Mouse (Mus musculus) heart, embryonic 10.5 days (tissue): ENCODE measurements around the gene Vamp2. TPM values are rescaled to one million over a fixed set of nuclear protein-coding genes. Genes with fewer than 3 reads are reported as not detected.

Source experiments
- DNase-seq: peaks from one replicate; pipeline ENCODE4 v3.0.0-alpha.2; 2017; ENCODE audit warnings: low spot score
- H3K27ac ChIP-seq: fragments of 300-500 bp; sonication (generic); 2 replicates; pipeline ENCODE4 v1.5.1; 2016; ENCODE audit warnings: mild to moderate bottlenecking
- H3K27me3 ChIP-seq: fragments of 300-500 bp; sonication (generic); 2 replicates; pipeline ENCODE4 v1.6.1; 2016; ENCODE audit warnings: mild to moderate bottlenecking; ENCODE audit not compliant: poor library complexity, insufficient read depth, severe bottlenecking
- H3K36me3 ChIP-seq: fragments of 300-500 bp; sonication (generic); 2 replicates; pipeline ENCODE4 v1.6.1; 2016; ENCODE audit warnings: mild to moderate bottlenecking, moderate library complexity
- H3K4me1 ChIP-seq: fragments of 300-500 bp; sonication (generic); 2 replicates; pipeline ENCODE4 v1.6.1; 2016; ENCODE audit warnings: mild to moderate bottlenecking
- H3K4me3 ChIP-seq: fragments of 300-500 bp; sonication (generic); 2 replicates; pipeline ENCODE4 v1.5.1; 2016; ENCODE audit warnings: mild to moderate bottlenecking, moderate library complexity
- H3K9me3 ChIP-seq: fragments of 300-500 bp; sonication (generic); 2 replicates; pipeline ENCODE4 v1.6.1; 2016; ENCODE audit warnings: mild to moderate bottlenecking, moderate library complexity
- WGBS: fragments of 180-500 bp; shearing (Covaris S2); methylation state at CpG from one replicate; pipeline ENCODE4 v1.1.7; 2016; 5-methylcytosine and 5-hydroxymethylcytosine counted together
- polyA plus RNA-seq: library from polyadenylated mRNA; unstranded; fragments of >200 nt; fragmentation: Nextera tagmentation; extraction: Ambion mirVana; gene quantifications from 2 replicates; pipeline ENCODE4 v1.2.1, GENCODE M21; 2016

Vamp2 gene
- polyA plus RNA-seq, 1 experiment from 2014 or later = 85.8 TPM

DNA sequence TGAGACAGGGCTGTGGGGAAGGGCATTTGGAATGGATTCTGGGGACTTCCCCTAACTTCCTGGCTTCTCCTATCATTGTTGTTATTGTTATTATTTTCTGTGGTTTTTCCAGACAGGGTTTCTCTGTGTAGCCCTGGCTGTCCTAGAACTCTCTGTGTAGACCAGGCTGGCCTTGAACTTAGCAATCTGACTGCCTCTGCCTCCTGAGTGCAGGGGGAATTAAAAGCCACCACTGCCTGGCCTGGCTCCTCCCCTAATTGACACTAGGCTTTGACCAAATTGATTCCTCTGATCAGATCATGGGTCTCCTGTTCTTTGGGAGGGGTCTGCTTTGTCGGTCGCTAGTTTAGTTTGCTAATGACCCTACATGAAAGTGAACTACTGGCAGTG is 38.4 kb downstream of the Vamp2 start:
- DNase-seq = no peak
- Histone ChIP-seq H3K9me3 (no peaks in the 10 kb centered on the region), H3K4me1 (peaks cover 30% of the 10 kb centered on the region), H3K27me3 (peaks cover 13% of the 10 kb centered on the region; the same call in 1 of the 2 replicates), H3K27ac (no peak overlapping the region), H3K4me3 (peak overlapping the region; percentile 67; the same call in 1 of the 2 replicates), H3K36me3 (no peaks in the 10 kb centered on the region)
- WGBS = 38% methylated on average over 2 of the region's 2 CpGs

DNA sequence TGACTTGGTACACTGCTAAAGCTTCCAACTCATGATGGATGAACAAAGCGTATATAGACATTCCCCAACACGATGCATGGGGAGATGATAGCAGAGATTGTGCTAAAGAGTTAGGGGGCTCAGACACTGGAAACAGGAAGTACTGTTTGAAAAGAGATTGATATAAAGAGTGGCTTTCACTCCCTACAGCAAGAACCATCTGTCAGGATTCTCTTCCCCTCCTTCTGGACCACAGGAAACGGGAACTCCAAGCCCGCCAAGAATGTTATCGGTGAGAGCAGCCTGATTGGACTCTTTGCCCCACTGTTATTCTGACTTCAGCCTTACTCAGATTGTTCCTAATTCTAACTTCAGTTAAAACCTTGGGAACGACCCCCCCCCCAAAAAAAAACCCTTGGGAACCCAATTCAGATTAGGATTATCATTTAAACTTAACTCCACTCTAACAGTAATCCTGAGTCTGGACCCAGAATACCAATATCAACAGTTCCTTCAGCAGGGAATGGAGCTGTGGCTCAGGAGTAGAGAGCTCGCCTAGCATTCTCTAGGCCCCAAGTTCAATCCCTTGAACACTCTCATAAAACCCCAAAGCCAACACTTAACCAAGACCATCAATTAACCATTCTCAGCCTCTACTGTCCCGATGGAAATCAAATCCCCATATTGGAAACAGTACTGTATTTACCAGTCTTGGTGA is 40.3 kb downstream of the Vamp2 start:
- no peak for DNase-seq
- 57% methylated on average over 8 of the region's 8 CpGs for whole genome bisulfite sequencing
- Histone ChIP-seq H3K27me3 (peaks cover 29% of the 10 kb centered on the region), H3K4me3 (no peak overlapping the region), H3K27ac (no peak overlapping the region), H3K4me1 (peaks cover 20% of the 10 kb centered on the region), H3K9me3 (no peaks in the 10 kb centered on the region), H3K36me3 (no peaks in the 10 kb centered on the region)

DNA sequence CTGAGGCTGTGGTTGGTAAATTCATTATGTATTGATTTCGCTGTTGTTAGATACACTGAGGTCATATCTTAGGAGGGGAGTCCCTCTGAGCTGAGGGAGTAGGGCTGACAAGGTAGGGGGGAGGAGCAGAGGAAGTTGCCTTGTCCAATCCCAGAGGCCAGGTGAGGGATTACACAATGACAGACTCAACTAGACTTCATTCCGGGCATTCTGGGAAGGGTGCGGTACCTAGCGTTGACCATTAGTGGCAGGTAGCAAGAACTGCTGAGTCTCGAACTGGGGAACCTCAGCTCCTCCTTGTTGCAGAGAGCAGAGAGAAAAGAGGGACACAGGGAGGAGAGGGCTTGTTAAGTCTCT is 45.3 kb downstream of the Vamp2 start:
- Histone ChIP-seq H3K27ac (0 out of 2 replicates have a peak overlapping the region, but pooled peaks have one; percentile 57), H3K9me3 (no peaks in the 10 kb centered on the region), H3K36me3 (no peaks in the 10 kb centered on the region), H3K4me1 (peaks cover 13% of the 10 kb centered on the region), H3K27me3 (peaks cover 32% of the 10 kb centered on the region), H3K4me3 (peak overlapping the region; percentile 64)
- 18% methylated on average over 5 of the region's 5 CpGs for WGBS
- no peak for DNase-seq

DNA sequence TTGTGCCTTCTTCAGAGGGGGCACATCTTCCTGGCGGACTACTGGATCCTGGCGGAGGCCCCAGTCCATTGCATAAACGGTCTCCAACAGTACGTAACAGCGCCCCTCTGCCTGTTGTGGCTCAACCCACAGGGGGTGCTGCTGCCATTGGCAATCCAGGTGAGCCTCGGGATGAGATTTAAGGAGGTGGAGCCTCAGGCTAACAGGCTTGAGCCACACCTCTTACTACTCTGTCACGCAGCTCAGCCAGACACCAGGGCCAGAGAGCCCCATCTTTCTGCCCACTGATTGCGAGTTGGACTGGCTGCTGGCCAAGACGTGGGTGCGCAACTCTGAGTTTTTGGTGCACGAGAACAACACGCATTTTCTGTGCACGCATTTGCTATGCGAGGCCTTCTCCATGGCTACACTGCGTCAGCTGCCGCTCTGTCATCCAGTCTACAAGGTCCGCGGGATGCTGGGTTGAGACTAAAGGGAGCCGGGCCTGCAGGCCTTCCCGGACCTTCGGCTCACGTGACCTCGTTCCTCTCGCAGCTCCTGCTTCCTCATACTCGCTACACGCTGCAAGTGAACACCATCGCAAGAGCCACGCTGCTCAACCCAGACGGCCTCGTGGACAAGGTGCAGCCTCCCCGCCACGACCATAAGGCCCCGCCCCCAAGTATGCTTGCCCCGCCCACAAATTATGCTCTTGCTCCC is 45.8 kb downstream of the Vamp2 start:
- peak overlapping the region; percentile 57; the same call in 1 of the 2 replicates for H3K27ac ChIP-seq
- H3K4me3 ChIP-seq = peak overlapping the region; percentile 64

DNA sequence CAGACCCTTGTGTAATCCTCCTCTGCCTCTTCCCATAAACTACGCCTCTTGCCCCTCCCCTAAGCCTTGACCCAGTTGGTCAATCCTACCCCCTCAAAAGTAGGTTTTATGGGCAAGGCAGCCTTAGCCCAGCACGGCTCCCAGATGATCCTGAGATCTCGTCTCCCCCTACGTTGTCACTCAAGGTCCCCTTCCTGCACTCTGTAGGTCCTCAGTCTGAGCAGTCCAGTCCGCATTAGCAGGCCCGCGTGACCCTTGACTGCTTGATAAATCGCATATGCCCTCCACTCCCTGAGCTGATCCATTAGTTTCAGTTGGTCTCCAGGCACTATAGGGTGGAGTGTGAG is 46.3 kb downstream of the Vamp2 start:
- H3K9me3 ChIP-seq = no peaks in the 10 kb centered on the region
- H3K4me1 ChIP-seq = peaks cover 13% of the 10 kb centered on the region
- WGBS = 35% methylated on average over 8 of the region's 8 CpGs
- peak overlapping the region; percentile 64 for H3K4me3 ChIP-seq
- peak overlapping the region; percentile 57; the same call in 1 of the 2 replicates for H3K27ac ChIP-seq
- no peak for DNase-seq
- no peaks in the 10 kb centered on the region for H3K36me3 ChIP-seq
- peaks cover 32% of the 10 kb centered on the region for H3K27me3 ChIP-seq

More for the DNA sequence above, 45.8 kb downstream of the Vamp2 start:
- Histone ChIP-seq H3K27me3 (peaks cover 32% of the 10 kb centered on the region), H3K4me1 (peaks cover 13% of the 10 kb centered on the region), H3K36me3 (no peaks in the 10 kb centered on the region), H3K9me3 (no peaks in the 10 kb centered on the region)
- no peak for DNase-seq
- WGBS = 2% methylated on average over 34 of the region's 34 CpGs

DNA sequence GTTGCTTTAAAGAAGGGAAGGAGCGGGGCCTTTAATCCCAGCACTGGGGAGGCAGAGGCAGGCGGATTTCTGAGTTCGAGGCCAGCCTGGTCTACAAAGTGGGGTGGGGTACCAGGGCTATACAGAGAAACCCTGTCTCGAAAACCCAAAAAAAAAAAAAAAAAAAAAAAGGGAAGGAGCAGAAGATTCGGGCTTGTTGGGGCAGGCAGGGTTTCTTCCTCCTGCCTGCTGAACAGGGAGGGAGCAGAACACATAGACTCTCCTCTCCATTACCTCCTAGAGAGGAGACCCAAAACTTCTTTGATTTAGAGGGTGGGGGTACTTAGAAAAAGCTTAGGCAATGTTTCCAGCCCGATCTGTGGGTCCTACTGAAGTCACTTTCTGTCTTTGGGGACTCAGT is 47.1 kb downstream of the Vamp2 start:
- no peak overlapping the region for H3K4me3 ChIP-seq
- no peaks in the 10 kb centered on the region for H3K36me3 ChIP-seq
- no peak for DNase-seq
- peaks cover 32% of the 10 kb centered on the region for H3K27me3 ChIP-seq
- no peak overlapping the region for H3K27ac ChIP-seq
- no peaks in the 10 kb centered on the region for H3K9me3 ChIP-seq
- WGBS = 83% methylated on average over 6 of the region's 6 CpGs
- H3K4me1 ChIP-seq = peaks cover 13% of the 10 kb centered on the region

Other genes starting within 250 kb of the Vamp2 start
- gene Ndel1, start 216.6 kb upstream of the Vamp2 start, polyA plus RNA-seq = 68.7 and 69.2 TPM in 2 replicates
- 0.09 and 0.11 TPM in 2 replicates for gene Rnf222, start 199.9 kb upstream of the Vamp2 start, polyA plus RNA-seq
- gene Rpl26, start 186.9 kb upstream of the Vamp2 start, polyA plus RNA-seq = 711 and 869 TPM in 2 replicates
- not detected in 2 replicates for gene Odf4, start 161.4 kb upstream of the Vamp2 start, polyA plus RNA-seq
- 10.5 and 13.4 TPM in 2 replicates for gene Arhgef15, start 131.0 kb upstream of the Vamp2 start, polyA plus RNA-seq
- gene Slc25a35, start 120.4 kb upstream of the Vamp2 start, polyA plus RNA-seq = 1.2 and 1.5 TPM in 2 replicates
- gene Rangrf, start 113.3 kb upstream of the Vamp2 start, polyA plus RNA-seq = 79.6 and 82.1 TPM in 2 replicates
- gene Pfas, start 80.0 kb upstream of the Vamp2 start, polyA plus RNA-seq = 30.9 and 35.6 TPM in 2 replicates
- 69.0 and 76.7 TPM in 2 replicates for gene Ctc1, start 72.6 kb upstream of the Vamp2 start, polyA plus RNA-seq
- 110 and 147 TPM in 2 replicates for gene Aurkb, start 42.8 kb upstream of the Vamp2 start, polyA plus RNA-seq
- gene Borcs6, start 28.8 kb upstream of the Vamp2 start, polyA plus RNA-seq = 8.2 and 9.0 TPM in 2 replicates
- gene Tmem107, start 17.7 kb upstream of the Vamp2 start, polyA plus RNA-seq = 29.1 and 30.4 TPM in 2 replicates
- gene Per1, start 6.7 kb downstream of the Vamp2 start, polyA plus RNA-seq = 8.0 and 8.8 TPM in 2 replicates
- gene Hes7, start 31.9 kb downstream of the Vamp2 start, polyA plus RNA-seq = 0.60 and 0.63 TPM in 2 replicates
- 0.16 and 0.17 TPM in 2 replicates for gene 9130213A22Rik, start 34.1 kb downstream of the Vamp2 start, polyA plus RNA-seq
- gene Aloxe3, start 37.4 kb downstream of the Vamp2 start, polyA plus RNA-seq = 0.16 and 0.25 TPM in 2 replicates
- not detected in 2 replicates for gene Alox12b, start 68.5 kb downstream of the Vamp2 start, polyA plus RNA-seq
- gene Alox8, start 109.4 kb downstream of the Vamp2 start, polyA plus RNA-seq = 1.1 and 1.2 TPM in 2 replicates
- 0.24 and 0.46 TPM in 2 replicates for gene Gucy2e, start 148.5 kb downstream of the Vamp2 start, polyA plus RNA-seq
- 20.7 and 21.4 TPM in 2 replicates for gene Cntrob, start 235.3 kb downstream of the Vamp2 start, polyA plus RNA-seq
- 155 and 186 TPM in 2 replicates for gene Trappc1, start 235.5 kb downstream of the Vamp2 start, polyA plus RNA-seq
- gene Kcnab3, start 237.8 kb downstream of the Vamp2 start, polyA plus RNA-seq = 0.45 and 0.59 TPM in 2 replicates